Mouse (Mus musculus) kidney, embryonic 16.5 days (tissue): Measurements from ENCODE around the gene Mitf. TPM values are rescaled to one million over a fixed set of nuclear protein-coding genes. Genes with fewer than 3 reads are reported as not detected.

Experiments
- ATAC-seq: fragments of 200-750 bp; cut with Nextera tagmentation; 2 replicates; pipeline ENCODE4 v1.8.0; 2017; ENCODE audit warnings: moderate TSS enrichment; ENCODE audit not compliant: low FRiP score, low TSS enrichment
- H3K27ac ChIP-seq: fragments of 300-500 bp; sonication (generic); 2 replicates; pipeline ENCODE4 v1.5.1; 2014; ENCODE audit warnings: low read length
- H3K27me3 ChIP-seq: fragments of 300-500 bp; sonication (generic); 2 replicates; pipeline ENCODE4 v1.6.1; 2014; ENCODE audit warnings: low read length, control low read depth, mixed read lengths; ENCODE audit not compliant: insufficient read depth
- H3K36me3 ChIP-seq: fragments of 300-500 bp; sonication (generic); 2 replicates; pipeline ENCODE4 v1.6.1; 2014; ENCODE audit warnings: low read length, control low read depth, mixed read lengths; ENCODE audit not compliant: insufficient read depth
- H3K4me1 ChIP-seq: fragments of 300-500 bp; sonication (generic); 2 replicates; pipeline ENCODE4 v1.6.1; 2014; ENCODE audit warnings: low read length, control low read depth, mixed read lengths; ENCODE audit not compliant: insufficient read depth
- H3K4me2 ChIP-seq: fragments of 300-500 bp; sonication (generic); replicated peaks from 2 replicates; pipeline ENCODE4 v1.6.1; 2014; ENCODE audit warnings: low read depth, low read length
- H3K4me3 ChIP-seq: fragments of 300-500 bp; sonication (generic); 2 replicates; pipeline ENCODE4 v1.5.1; 2014; ENCODE audit warnings: mild to moderate bottlenecking, low read length
- H3K9ac ChIP-seq: fragments of 300-500 bp; sonication (generic); replicated peaks from 2 replicates; pipeline ENCODE4 v1.6.1; 2014; ENCODE audit warnings: low read length
- H3K9me3 ChIP-seq: fragments of 300-500 bp; sonication (generic); 2 replicates; pipeline ENCODE4 v1.6.1; 2016; ENCODE audit warnings: low read length, control low read depth
- WGBS: fragments of 180-500 bp; shearing (Covaris S2); extraction: QIAGEN DNeasy Blood & Tissue Kit; methylation state at CpG from one replicate; pipeline ENCODE4 v1.1.7; 2014; 5-methylcytosine and 5-hydroxymethylcytosine counted together
- polyA plus RNA-seq: library from polyadenylated mRNA; unstranded; fragments of >200 nt; fragmentation: Nextera tagmentation; extraction: Ambion mirVana; gene quantifications from 2 replicates; pipeline ENCODE4 v1.2.1, GENCODE M21; 2015

Gene Mitf
- 3.4 and 3.7 TPM in 2 replicates for polyA plus RNA-seq

DNA sequence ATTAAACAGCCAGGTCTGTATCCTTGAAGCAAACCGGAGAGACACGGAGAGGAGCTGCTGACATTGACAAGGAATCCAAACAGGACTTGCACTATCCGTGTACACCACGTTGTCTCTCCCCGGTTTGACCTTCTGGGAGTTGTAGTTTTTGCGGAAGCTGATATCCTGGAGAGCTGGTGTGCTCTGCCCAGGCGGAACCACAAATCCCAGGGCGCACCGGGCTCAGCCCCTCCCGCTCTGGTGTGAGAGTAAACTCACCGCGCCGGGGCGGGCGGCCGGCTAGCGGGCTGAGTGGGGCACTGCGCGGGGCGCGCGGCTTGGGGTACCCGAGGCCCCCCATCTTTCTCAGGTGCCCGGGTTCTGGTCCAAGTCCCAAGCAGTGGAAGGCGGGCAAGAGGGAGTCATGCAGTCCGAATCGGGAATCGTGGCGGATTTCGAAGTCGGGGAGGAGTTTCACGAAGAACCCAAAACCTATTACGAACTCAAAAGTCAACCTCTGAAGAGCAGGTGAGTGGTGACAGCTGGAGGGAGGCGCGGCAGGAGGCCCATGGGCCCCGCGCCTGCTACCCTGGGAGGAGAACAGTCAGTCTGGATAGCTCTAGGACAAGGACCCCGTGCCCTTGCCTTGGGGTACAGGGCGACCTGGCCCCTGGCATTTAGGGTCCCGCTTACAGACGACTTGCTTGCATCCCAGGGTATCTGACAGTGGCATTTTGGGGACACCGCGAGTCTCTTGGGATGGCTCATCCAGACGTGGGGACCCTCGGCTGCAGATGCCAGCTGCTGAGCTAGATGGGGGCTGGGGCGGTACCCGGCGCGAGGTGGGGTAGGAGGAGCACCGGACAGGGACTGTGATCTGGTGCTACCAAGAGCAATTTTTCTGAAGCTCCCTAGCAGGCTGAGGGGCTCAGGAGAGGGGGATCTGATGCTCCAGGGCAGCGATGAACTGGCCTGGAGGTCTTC lies at the start of gene Mitf:
Mitf (plus strand) TSS at position 272 of the 963 bp plus-strand sequence.
- Histone ChIP-seq H3K27me3 (no peaks in the 10 kb centered on the region; the same call in 1 of the 2 replicates), H3K27ac (no peak within 1 kb of the TSS), H3K4me1 (peaks cover 6% of the 10 kb centered on the region; the same call in 1 of the 2 replicates), H3K36me3 (no peaks in the 10 kb centered on the region), H3K9ac (peak within 1 kb of the TSS; percentile 72), H3K9me3 (no peaks in the 10 kb centered on the region), H3K4me2 (peak within 1 kb of the TSS; percentile 99), H3K4me3 (peak within 1 kb of the TSS; percentile 72)
- peak; percentile 99 for ATAC-seq
- WGBS = 0% methylated on average over 51 of the region's 51 CpGs

DNA sequence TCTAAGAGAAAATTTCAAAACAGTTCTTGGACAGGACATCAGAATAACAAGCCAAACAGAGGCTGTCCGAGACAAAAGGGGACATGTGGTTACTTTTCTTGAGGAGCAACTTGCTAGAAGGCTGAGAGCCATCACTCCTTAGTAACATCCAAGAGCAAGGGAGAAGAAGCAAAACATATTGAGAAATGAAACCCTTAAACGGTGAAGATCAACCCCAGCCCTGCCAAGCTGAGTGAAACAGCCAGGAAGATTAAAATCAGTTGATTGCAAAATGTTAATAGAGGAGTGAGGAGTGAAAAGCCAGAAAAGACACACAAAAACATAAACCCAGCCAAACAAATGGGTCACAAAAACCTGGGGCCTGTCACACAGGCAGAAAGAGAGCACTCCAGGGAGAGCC lies 49.5 kb upstream of the Mitf start:
- ATAC-seq = no peak
- 68% methylated on average over 2 of the region's 2 CpGs for WGBS
- no peak overlapping the region for H3K9ac ChIP-seq
- no peaks in the 10 kb centered on the region for H3K36me3 ChIP-seq
- H3K9me3 ChIP-seq = no peaks in the 10 kb centered on the region
- H3K27ac ChIP-seq = no peak overlapping the region
- no peaks in the 10 kb centered on the region for H3K27me3 ChIP-seq
- no peaks in the 10 kb centered on the region for H3K4me1 ChIP-seq
- no peak overlapping the region for H3K4me2 ChIP-seq
- no peak overlapping the region for H3K4me3 ChIP-seq

DNA sequence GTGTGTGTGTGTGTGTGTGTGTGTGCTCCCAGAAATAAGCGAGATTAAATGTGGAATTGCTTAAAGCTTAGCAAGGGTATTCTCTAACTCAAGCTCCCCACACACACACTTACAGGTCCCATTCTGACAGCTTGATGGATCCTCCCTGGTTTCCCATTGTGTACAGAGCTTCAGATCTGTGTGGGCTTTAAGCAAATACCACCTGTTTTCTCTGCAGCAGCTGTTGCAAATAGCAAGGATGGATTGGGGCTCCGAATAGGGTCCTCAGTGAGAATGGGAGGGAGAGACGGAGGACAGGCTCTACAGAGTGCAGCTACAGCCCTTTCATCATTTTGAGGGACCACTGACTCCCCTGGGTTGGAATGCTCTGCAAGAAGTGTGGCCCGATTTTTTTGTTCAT lies 48.0 kb upstream of the Mitf start:
- no peak overlapping the region for H3K4me2 ChIP-seq
- H3K4me1 ChIP-seq = no peaks in the 10 kb centered on the region
- 45% methylated on average over 4 of the region's 4 CpGs for WGBS
- no peak overlapping the region for H3K4me3 ChIP-seq
- no peaks in the 10 kb centered on the region for H3K36me3 ChIP-seq
- no peaks in the 10 kb centered on the region for H3K27me3 ChIP-seq
- no peaks in the 10 kb centered on the region for H3K9me3 ChIP-seq
- ATAC-seq = no peak
- H3K27ac ChIP-seq = no peak overlapping the region
- H3K9ac ChIP-seq = no peak overlapping the region

DNA sequence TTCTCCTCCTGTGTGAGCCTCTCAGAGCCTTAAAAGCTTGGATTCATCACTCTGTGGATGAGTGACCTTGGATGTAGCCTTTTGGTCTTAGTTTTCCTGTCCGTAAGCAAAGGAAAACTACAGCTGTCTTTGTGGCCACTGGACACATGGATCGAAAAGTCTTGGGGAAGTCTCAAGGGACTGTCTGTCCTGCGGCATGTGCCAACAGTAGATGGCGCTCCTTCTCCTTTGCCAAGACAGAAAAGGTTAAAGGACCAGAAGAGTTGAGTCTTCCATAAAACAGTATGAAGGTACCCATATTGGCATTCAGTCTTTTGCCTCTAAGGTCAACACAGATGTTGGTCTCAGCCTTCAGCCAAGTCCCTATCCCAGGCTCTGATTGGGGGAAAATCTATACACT lies 47.6 kb upstream of the Mitf start:
- Histone ChIP-seq H3K27ac (no peak overlapping the region), H3K4me1 (no peaks in the 10 kb centered on the region), H3K27me3 (no peaks in the 10 kb centered on the region), H3K9ac (no peak overlapping the region), H3K9me3 (no peaks in the 10 kb centered on the region), H3K4me2 (no peak overlapping the region), H3K36me3 (no peaks in the 10 kb centered on the region), H3K4me3 (no peak overlapping the region)
- 9% methylated on average over 4 of the region's 4 CpGs for WGBS
- ATAC-seq = no peak

- WGBS = 16% methylated on average over 4 of the region's 4 CpGs
- Histone ChIP-seq H3K4me1 (no peaks in the 10 kb centered on the region), H3K4me3 (no peak overlapping the region), H3K9ac (no peak overlapping the region), H3K27ac (no peak overlapping the region), H3K27me3 (no peaks in the 10 kb centered on the region), H3K36me3 (no peaks in the 10 kb centered on the region), H3K4me2 (no peak overlapping the region), H3K9me3 (no peaks in the 10 kb centered on the region)
- no peak for ATAC-seq
Observed at GRCm38 (mm10) chr6:97761326-97761725, 45.5 kb upstream of the Mitf start.

GRCm38 (mm10) chr6:97763970-97764369 lies 42.9 kb upstream of the Mitf start:
- no peak overlapping the region for H3K4me2 ChIP-seq
- 12% methylated on average over 3 of the region's 3 CpGs for WGBS
- no peaks in the 10 kb centered on the region for H3K9me3 ChIP-seq
- no peak overlapping the region for H3K27ac ChIP-seq
- no peak overlapping the region for H3K9ac ChIP-seq
- no peaks in the 10 kb centered on the region for H3K36me3 ChIP-seq
- no peak overlapping the region for H3K4me3 ChIP-seq
- ATAC-seq = no peak
- no peaks in the 10 kb centered on the region for H3K27me3 ChIP-seq
- no peaks in the 10 kb centered on the region for H3K4me1 ChIP-seq

DNA sequence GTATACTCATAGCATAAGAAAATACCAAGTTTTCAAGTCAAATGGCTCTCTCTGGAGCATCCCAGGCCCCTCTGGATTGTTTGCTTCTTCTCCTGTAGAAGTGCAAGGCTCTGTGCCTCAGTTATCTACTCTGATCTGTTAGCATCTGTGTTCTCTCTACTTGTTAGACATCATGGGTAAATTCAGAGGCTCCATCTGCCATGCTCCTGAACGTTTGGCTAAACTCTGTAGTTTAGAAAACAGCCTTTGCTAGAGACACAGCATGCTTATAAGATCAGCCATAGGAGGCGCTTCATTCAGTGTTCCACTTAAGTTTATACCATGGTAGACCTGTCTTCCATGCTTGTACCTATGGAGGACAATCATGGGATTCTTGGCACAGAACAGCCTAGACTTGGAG lies 39.0 kb upstream of the Mitf start:
- H3K4me3 ChIP-seq = no peak overlapping the region

GRCm38 (mm10) chr6:97769549-97769948 lies 37.3 kb upstream of the Mitf start:
- no peaks in the 10 kb centered on the region for H3K27me3 ChIP-seq
- no peaks in the 10 kb centered on the region for H3K4me1 ChIP-seq
- no peaks in the 10 kb centered on the region for H3K9me3 ChIP-seq
- H3K4me3 ChIP-seq = no peak overlapping the region
- H3K27ac ChIP-seq = no peak overlapping the region
- no peak overlapping the region for H3K4me2 ChIP-seq
- no peak for ATAC-seq
- WGBS = 89% methylated on average over 7 of the region's 7 CpGs
- H3K9ac ChIP-seq = no peak overlapping the region
- no peaks in the 10 kb centered on the region for H3K36me3 ChIP-seq

More for the DNA sequence above, 39.0 kb upstream of the Mitf start:
- no peak for ATAC-seq
- no peak overlapping the region for H3K27ac ChIP-seq
- H3K4me2 ChIP-seq = no peak overlapping the region
- no peaks in the 10 kb centered on the region for H3K9me3 ChIP-seq
- H3K4me1 ChIP-seq = no peaks in the 10 kb centered on the region
- H3K27me3 ChIP-seq = no peaks in the 10 kb centered on the region
- H3K9ac ChIP-seq = no peak overlapping the region
- WGBS = 82% methylated on average over 2 of the region's 2 CpGs
- H3K36me3 ChIP-seq = no peaks in the 10 kb centered on the region

GRCm38 (mm10) chr6:97781316-97781715 lies 25.5 kb upstream of the Mitf start:
- H3K4me3 ChIP-seq = no peak overlapping the region
- no peak for ATAC-seq
- no peak overlapping the region for H3K9ac ChIP-seq
- H3K27me3 ChIP-seq = no peaks in the 10 kb centered on the region
- H3K36me3 ChIP-seq = no peaks in the 10 kb centered on the region
- no peaks in the 10 kb centered on the region for H3K9me3 ChIP-seq
- no peaks in the 10 kb centered on the region for H3K4me1 ChIP-seq
- no peak overlapping the region for H3K4me2 ChIP-seq
- 89% methylated on average over 5 of the region's 5 CpGs for WGBS
- no peak overlapping the region for H3K27ac ChIP-seq

DNA sequence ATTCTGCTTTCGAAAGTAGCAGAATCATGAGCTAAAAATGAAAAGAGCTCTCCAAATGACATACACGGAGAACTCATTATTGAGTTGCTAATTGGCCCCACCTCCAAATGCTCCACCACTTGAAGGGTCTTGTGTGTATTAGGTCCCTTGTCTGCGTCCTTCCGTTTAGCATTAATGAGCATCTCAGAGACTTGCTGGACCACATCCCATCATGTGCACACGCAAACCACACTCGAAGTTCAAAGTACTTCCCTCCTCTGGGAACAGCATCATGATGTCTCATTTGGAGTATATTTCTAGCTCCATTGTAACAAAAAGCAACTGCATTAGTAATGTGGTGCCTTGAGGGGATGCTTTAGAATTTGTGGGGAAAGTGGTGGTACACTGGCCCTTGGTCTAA lies 24.6 kb upstream of the Mitf start:
- Histone ChIP-seq H3K9me3 (no peaks in the 10 kb centered on the region), H3K4me2 (no peak overlapping the region), H3K27ac (no peak overlapping the region), H3K4me1 (no peaks in the 10 kb centered on the region), H3K4me3 (no peak overlapping the region), H3K9ac (no peak overlapping the region), H3K27me3 (no peaks in the 10 kb centered on the region), H3K36me3 (no peaks in the 10 kb centered on the region)
- WGBS = 88% methylated on average over 6 of the region's 6 CpGs
- ATAC-seq = no peak
